Mouse (Mus musculus): ENCODE data around the gene Pax4. TPM values are rescaled to one million over a fixed set of nuclear protein-coding genes. Genes with fewer than 3 reads are reported as not detected.

Gene Pax4
- polyA plus RNA-seq, 1 experiment from 2014 or later, result 2.9 TPM

GRCm38 (mm10) chr6:28419673-28420072 lies 29.5 kb downstream of the Pax4 start:
- H3K4me1 ChIP-seq (replicated peaks), result peaks cover 26% of the 10 kb centered on the region
- H3K36me3 ChIP-seq, result peaks cover 12% of the 10 kb centered on the region; the same call in 1 of the 2 replicates
- no peak overlapping the region for H3K4me3 ChIP-seq (replicated peaks)
- H3K4me2 ChIP-seq (replicated peaks), result peak overlapping the region; percentile 87
- H3K9me3 ChIP-seq, result no peaks in the 10 kb centered on the region
- WGBS, result 94% methylated on average over 2 of the region's 2 CpGs
- no peaks in the 10 kb centered on the region for H3K27me3 ChIP-seq (replicated peaks)
- H3K27ac ChIP-seq, result no peak overlapping the region
- ATAC-seq, result no peak
- H3K9ac ChIP-seq, result no peak overlapping the region

DNA sequence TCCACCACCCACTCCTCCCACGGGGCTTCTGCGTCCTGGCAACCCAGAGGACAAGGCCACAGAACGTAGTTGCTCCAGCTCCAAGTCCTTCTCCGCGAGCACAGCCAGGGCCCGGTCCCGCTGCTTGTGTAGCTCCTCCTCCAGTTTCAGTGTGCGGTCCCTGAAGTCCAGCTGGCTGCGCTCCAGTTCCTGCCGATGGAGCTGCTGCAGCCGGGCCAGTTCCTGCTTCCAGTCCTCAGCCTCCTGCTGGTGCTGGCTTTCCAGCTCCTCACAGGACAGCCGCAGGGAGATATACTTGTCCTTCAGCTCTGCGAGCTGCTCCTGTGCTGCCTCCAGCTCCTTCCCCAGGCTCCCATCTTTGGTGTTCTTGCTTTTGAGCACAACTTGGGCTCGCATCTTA lies 30.7 kb downstream of the Pax4 start:
- no peak for ATAC-seq
- Histone ChIP-seq H3K27ac (no peak overlapping the region), H3K4me1 (replicated peaks) (peaks cover 20% of the 10 kb centered on the region), H3K4me2 (replicated peaks) (no peak overlapping the region), H3K36me3 (peaks cover 12% of the 10 kb centered on the region; the same call in 1 of the 2 replicates), H3K9ac (no peak overlapping the region), H3K27me3 (replicated peaks) (no peaks in the 10 kb centered on the region), H3K9me3 (no peaks in the 10 kb centered on the region), H3K4me3 (replicated peaks) (no peak overlapping the region)
- 83% methylated on average over 14 of the region's 14 CpGs for WGBS

GRCm38 (mm10) chr6:28416981-28417380 lies 32.2 kb downstream of the Pax4 start:
- no peaks in the 10 kb centered on the region for H3K27me3 ChIP-seq (replicated peaks)
- no peak for ATAC-seq
- 71% methylated on average over 4 of the region's 4 CpGs for WGBS
- no peak overlapping the region for H3K9ac ChIP-seq
- H3K4me2 ChIP-seq (replicated peaks), result no peak overlapping the region
- H3K4me1 ChIP-seq (replicated peaks), result peaks cover 17% of the 10 kb centered on the region
- no peak overlapping the region for H3K27ac ChIP-seq
- H3K4me3 ChIP-seq (replicated peaks), result no peak overlapping the region
- no peaks in the 10 kb centered on the region for H3K9me3 ChIP-seq
- peaks cover 12% of the 10 kb centered on the region; the same call in 1 of the 2 replicates for H3K36me3 ChIP-seq

DNA sequence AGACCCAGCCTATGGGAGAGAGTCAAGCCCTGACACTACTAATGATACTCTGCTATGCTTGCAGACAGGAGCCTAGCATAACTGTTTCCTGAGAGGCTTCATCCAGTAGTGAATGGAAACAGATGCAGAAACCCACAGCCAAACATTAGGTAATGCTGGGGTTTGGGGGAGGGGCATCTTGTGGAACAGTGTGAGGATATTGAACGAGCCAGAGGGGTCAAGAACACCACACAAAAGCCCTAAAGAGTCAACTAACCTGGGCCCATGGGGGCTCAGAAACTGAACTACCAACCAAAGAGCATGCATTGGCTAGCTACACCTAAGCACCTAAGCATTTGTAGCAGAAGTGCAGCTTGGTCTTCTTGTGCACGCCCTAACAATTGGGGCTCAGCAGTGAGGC lies 37.9 kb downstream of the Pax4 start:
- H3K36me3 ChIP-seq, result no peaks in the 10 kb centered on the region
- no peaks in the 10 kb centered on the region for H3K9me3 ChIP-seq
- H3K27ac ChIP-seq, result no peak overlapping the region
- H3K27me3 ChIP-seq (replicated peaks), result no peaks in the 10 kb centered on the region
- H3K4me2 ChIP-seq (replicated peaks), result no peak overlapping the region
- ATAC-seq, result no peak
- H3K4me1 ChIP-seq (replicated peaks), result no peaks in the 10 kb centered on the region
- no peak overlapping the region for H3K9ac ChIP-seq
- 71% methylated on average over 2 of the region's 2 CpGs for WGBS
- H3K4me3 ChIP-seq (replicated peaks), result no peak overlapping the region

DNA sequence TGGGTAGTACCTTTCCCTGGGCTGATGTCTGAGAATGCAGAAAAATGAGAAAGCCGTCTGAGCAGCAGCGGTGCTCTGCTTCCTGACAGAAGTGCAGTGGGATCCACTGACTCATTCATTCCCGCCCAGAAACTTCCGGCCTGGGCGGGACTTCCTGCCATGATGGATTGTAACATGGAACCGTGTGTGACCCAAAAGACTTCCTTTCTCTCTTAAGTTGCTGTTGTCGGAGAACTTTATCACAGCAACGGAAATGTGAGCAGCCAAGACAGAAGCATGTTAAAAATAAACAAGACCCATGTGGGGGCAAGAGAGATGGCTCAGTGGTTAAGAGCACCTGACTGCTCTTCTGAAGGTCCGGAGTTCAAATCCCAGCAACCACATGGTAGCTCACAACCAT lies 39.1 kb downstream of the Pax4 start:
- 73% methylated on average over 9 of the region's 9 CpGs for WGBS
- no peak overlapping the region for H3K9ac ChIP-seq

GRCm38 (mm10) chr6:28399791-28400190 lies 49.4 kb downstream of the Pax4 start:
- H3K27me3 ChIP-seq (replicated peaks), result 0 out of 2 replicates have a peak, but pooled peaks cover 12% of the 10 kb centered on the region
- no peaks in the 10 kb centered on the region for H3K9me3 ChIP-seq
- no peak overlapping the region for H3K4me2 ChIP-seq (replicated peaks)
- H3K9ac ChIP-seq, result no peak overlapping the region
- 88% methylated on average over 4 of the region's 4 CpGs for WGBS
- H3K4me3 ChIP-seq (replicated peaks), result no peak overlapping the region
- ATAC-seq, result no peak
- H3K27ac ChIP-seq, result no peak overlapping the region
- 0 out of 2 replicates have a peak, but pooled peaks cover 3% of the 10 kb centered on the region for H3K4me1 ChIP-seq (replicated peaks)
- H3K36me3 ChIP-seq, result no peaks in the 10 kb centered on the region

More for the DNA sequence above, 39.1 kb downstream of the Pax4 start:
- H3K4me3 ChIP-seq (replicated peaks), result no peak overlapping the region
- H3K9me3 ChIP-seq, result no peaks in the 10 kb centered on the region
- no peaks in the 10 kb centered on the region for H3K4me1 ChIP-seq (replicated peaks)
- no peak overlapping the region for H3K27ac ChIP-seq
- no peaks in the 10 kb centered on the region for H3K27me3 ChIP-seq (replicated peaks)
- H3K36me3 ChIP-seq, result no peaks in the 10 kb centered on the region
- ATAC-seq, result no peak
- no peak overlapping the region for H3K4me2 ChIP-seq (replicated peaks)

GRCm38 (mm10) chr6:28398726-28399125 lies 50.4 kb downstream of the Pax4 start:
- Histone ChIP-seq H3K9ac (no peak overlapping the region), H3K4me1 (replicated peaks) (0 out of 2 replicates have a peak, but pooled peaks cover 3% of the 10 kb centered on the region), H3K36me3 (no peaks in the 10 kb centered on the region), H3K27ac (no peak overlapping the region), H3K4me3 (replicated peaks) (no peak overlapping the region), H3K4me2 (replicated peaks) (no peak overlapping the region), H3K9me3 (no peaks in the 10 kb centered on the region), H3K27me3 (replicated peaks) (0 out of 2 replicates have a peak, but pooled peaks cover 12% of the 10 kb centered on the region)
- ATAC-seq, result no peak
- 85% methylated on average over 3 of the region's 3 CpGs for WGBS

DNA sequence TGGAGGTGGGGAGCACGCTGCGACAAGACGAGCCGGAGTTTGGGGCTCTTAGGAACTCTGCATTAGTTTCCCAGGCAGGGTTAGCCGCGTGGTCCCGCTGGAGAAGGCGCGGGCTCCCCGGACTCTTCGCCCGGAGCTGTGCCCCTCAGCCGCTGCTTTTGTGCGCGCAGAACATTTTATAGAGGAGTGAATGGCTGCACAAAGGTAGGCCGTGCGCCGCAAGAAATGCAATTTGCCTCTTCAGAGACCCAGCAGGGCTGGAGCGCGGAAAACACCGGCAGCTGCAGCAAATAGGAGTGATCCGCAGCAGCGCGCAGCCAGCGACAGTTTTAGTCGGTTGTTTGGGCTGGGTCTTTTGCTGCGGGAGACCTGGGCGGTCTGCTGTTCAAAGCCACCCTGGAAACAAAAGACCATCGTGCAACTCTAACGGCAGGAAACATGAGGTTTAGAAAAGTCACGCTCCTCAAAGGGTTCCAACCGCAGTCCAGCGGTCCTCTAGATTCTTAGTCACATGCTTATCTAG lies 51.4 kb downstream of the Pax4 start, which contains the start of gene Zfp800:
Gene Zfp800 (minus strand): TSS at position 325 of the 523 bp plus-strand sequence.
- 2% methylated on average over 33 of the region's 33 CpGs for WGBS
- Histone ChIP-seq H3K36me3 (no peaks in the 10 kb centered on the region), H3K4me2 (replicated peaks) (peak within 1 kb of the TSS; percentile 73), H3K27ac (no peak within 1 kb of the TSS), H3K9ac (no peak within 1 kb of the TSS), H3K9me3 (no peaks in the 10 kb centered on the region), H3K4me3 (replicated peaks) (peak within 1 kb of the TSS; percentile 34), H3K4me1 (replicated peaks) (0 out of 2 replicates have a peak, but pooled peaks cover 3% of the 10 kb centered on the region), H3K27me3 (replicated peaks) (0 out of 2 replicates have a peak, but pooled peaks cover 12% of the 10 kb centered on the region)
- ATAC-seq, result peak; percentile 61; the same call in 1 of the 2 replicates

- H3K27me3 ChIP-seq (replicated peaks), result 0 out of 2 replicates have a peak, but pooled peaks cover 12% of the 10 kb centered on the region
- H3K4me2 ChIP-seq (replicated peaks), result peak overlapping the region; percentile 73
- peak overlapping the region; percentile 34 for H3K4me3 ChIP-seq (replicated peaks)
- no peak for ATAC-seq
- H3K27ac ChIP-seq, result no peak overlapping the region
- 5% methylated on average over 19 of the region's 19 CpGs for WGBS
- H3K9ac ChIP-seq, result no peak overlapping the region
- no peaks in the 10 kb centered on the region for H3K36me3 ChIP-seq
- no peaks in the 10 kb centered on the region for H3K9me3 ChIP-seq
- H3K4me1 ChIP-seq (replicated peaks), result 0 out of 2 replicates have a peak, but pooled peaks cover 3% of the 10 kb centered on the region
Measured at GRCm38 (mm10) chr6:28396853-28397457, 52.2 kb downstream of the Pax4 start.

GRCm38 (mm10) chr6:28396051-28396852 lies 52.9 kb downstream of the Pax4 start:
- Histone ChIP-seq H3K4me1 (replicated peaks) (0 out of 2 replicates have a peak, but pooled peaks cover 3% of the 10 kb centered on the region), H3K9ac (no peak overlapping the region), H3K27ac (no peak overlapping the region), H3K4me3 (replicated peaks) (no peak overlapping the region; the same call in 1 of the 2 replicates), H3K4me2 (replicated peaks) (peak overlapping the region; percentile 73; the same call in 1 of the 2 replicates), H3K9me3 (no peaks in the 10 kb centered on the region), H3K36me3 (no peaks in the 10 kb centered on the region), H3K27me3 (replicated peaks) (0 out of 2 replicates have a peak, but pooled peaks cover 12% of the 10 kb centered on the region)
- no peak for ATAC-seq
- 38% methylated on average over 15 of the region's 15 CpGs for WGBS
